Mouse (Mus musculus): Measurements from ENCODE around the gene Dhx29. TPM values are rescaled to one million over a fixed set of nuclear protein-coding genes. Genes with fewer than 3 reads are reported as not detected.

Dhx29 gene
- total and polyA plus RNA-seq, 3 experiments, result 13.0 to 25.1 (median 21.1) TPM

- Histone ChIP-seq H3K4me2 (ENCODE audit: insufficient read depth, low read depth, poor library complexity, severe bottlenecking) (no peak overlapping the region), H3K36me3 (replicated peaks in 1 of 2; ENCODE audit: control insufficient read depth in 1 of 2, insufficient read depth in 1 of 2, low read length in 1 of 2) (no peaks in the 10 kb centered on the region), H3K27ac (ENCODE audit: insufficient read depth, low read depth) (no peak overlapping the region), H3K9ac (ENCODE audit: insufficient read depth, low read depth) (no peak overlapping the region), H3K4me1 (ENCODE audit: control insufficient read depth in 1 of 2, insufficient read depth in 2 of 2) (peaks cover 3 to 28% of the 10 kb centered on the region in 2 experiments; a peak in 3 of 4 replicates), H3K79me2 (replicated peaks; ENCODE audit: control insufficient read depth, extremely low read depth, insufficient read depth, poor library complexity, severe bottlenecking) (no peaks in the 10 kb centered on the region), H3K4me3 (replicated peaks in 1 of 3; ENCODE audit: low read depth in 2 of 3, low read length in 2 of 3, poor library complexity in 1 of 3) (no peak overlapping the region), H3K9me3 (replicated peaks; ENCODE audit: low read length) (no peaks in the 10 kb centered on the region), H3K27me3 (replicated peaks) (peaks cover 84% of the 10 kb centered on the region)
- TF ChIP-seq NRF1 (IDR thresholded peaks at IDR 0.05; ENCODE audit: low read depth, low read length), result no peak
- TF ChIP-seq IRF4 (IDR thresholded peaks at IDR 0.05; ENCODE audit: low read depth, low read length), result no peak
- TF ChIP-seq SMC3 (IDR thresholded peaks at IDR 0.05; ENCODE audit: low read depth, low read length), result no peak
- TF ChIP-seq E2F4 (IDR thresholded peaks at IDR 0.05; ENCODE audit: insufficient replicate concordance, low read depth, low read length), result no peak
- no peak for TF ChIP-seq SIN3A (IDR thresholded peaks at IDR 0.05; ENCODE audit: low read length)
- no peak for TF ChIP-seq MAFK (IDR thresholded peaks at IDR 0.05; ENCODE audit: insufficient replicate concordance, low read length)
- TF ChIP-seq POLR2A (IDR thresholded peaks at IDR 0.05; ENCODE audit: low read depth, low read length), result no peak
- TF ChIP-seq MEF2A (IDR thresholded peaks at IDR 0.05; ENCODE audit: borderline replicate concordance, low read depth, low read length), result no peak
- no peak for TF ChIP-seq USF2 (conservative IDR thresholded peaks at IDR 0.05; ENCODE audit: low read depth, low read length)
- TF ChIP-seq ZKSCAN1 (IDR thresholded peaks at IDR 0.05; ENCODE audit: borderline replicate concordance, low read depth, low read length), result no peak
- DNase-seq (ENCODE audit: extremely low read depth), result no peak
- in situ Hi-C loops (cut with MboI; ENCODE audit: low pct_ligation_motif_present, low pct_unique_long_range_greater_than_20kb, low sequenced_read_pairs), result loop anchor here (5.0 kb wide), 1 partner anchor 43 kb away; no protein-coding TSS in a partner anchor
- dilution Hi-C loops (cut with MboI; ENCODE audit: extremely low pct_ligation_motif_present, extremely low pct_unique_long_range_greater_than_20kb, low sequenced_read_pairs), result no loop called here
Observed at GRCm38 (mm10) chr13:112989541-112989940, 62.3 kb downstream of the Dhx29 start.

DNA sequence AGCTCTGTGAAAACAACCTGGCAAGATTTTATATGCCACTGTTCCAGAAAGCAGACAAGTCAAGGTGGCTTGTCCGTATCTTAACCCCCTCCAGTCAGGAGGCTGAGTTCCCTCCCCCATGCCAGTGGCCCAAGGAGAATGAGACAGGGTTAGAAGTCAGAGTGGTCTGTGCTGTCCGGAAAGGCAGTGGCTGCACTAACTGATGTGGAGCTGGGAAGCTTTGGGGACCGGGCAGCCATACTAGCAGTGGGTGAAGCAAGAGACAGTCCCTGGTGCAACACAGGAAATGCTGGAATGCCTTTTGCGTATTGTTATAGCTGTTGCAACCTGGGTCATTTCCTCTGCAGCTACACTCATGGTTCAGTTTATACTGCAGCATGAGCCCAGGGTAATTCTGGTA, 63.1 kb downstream of the Dhx29 start:
- TF ChIP-seq CHD1 (IDR thresholded peaks at IDR 0.05; ENCODE audit: low read depth, low read length) (no peak), EP300 (IDR thresholded peaks at IDR 0.05; ENCODE audit: low read length) (no peak), TCF12 (IDR thresholded peaks at IDR 0.05; ENCODE audit: low read depth, low read length) (no peak), MAX (IDR thresholded peaks at IDR 0.05; ENCODE audit: low read length) (no peak), POLR2AphosphoS2 (IDR thresholded peaks at IDR 0.05; ENCODE audit: low read depth, low read length) (no peak), NELFE (IDR thresholded peaks at IDR 0.05; ENCODE audit: low read depth, low read length) (no peak), UBTF (IDR thresholded peaks at IDR 0.05; ENCODE audit: low read depth, low read length) (no peak), MYC (IDR thresholded peaks at IDR 0.05; ENCODE audit: low read depth, low read length) (no peak), POLR2A (IDR thresholded peaks at IDR 0.05; ENCODE audit: low read depth, low read length) (no peak), ELF1 (IDR thresholded peaks at IDR 0.05; ENCODE audit: low read depth, low read length) (no peak), USF1 (IDR thresholded peaks at IDR 0.05; ENCODE audit: low read depth, low read length) (no peak), ETS1 (conservative IDR thresholded peaks at IDR 0.05; ENCODE audit: low read depth, low read length) (no peak), TBP (conservative IDR thresholded peaks at IDR 0.05; ENCODE audit: low read depth, low read length) (no peak), CHD2 (IDR thresholded peaks at IDR 0.05; ENCODE audit: low read length) (no peak), KAT2A (IDR thresholded peaks at IDR 0.05; ENCODE audit: insufficient replicate concordance, low read length) (no peak), SMC3 (IDR thresholded peaks at IDR 0.05; ENCODE audit: low read depth, low read length) (no peak), HCFC1 (IDR thresholded peaks at IDR 0.05; ENCODE audit: low read depth, low read length) (no peak), SIN3A (IDR thresholded peaks at IDR 0.05; ENCODE audit: low read length) (no peak)
- Histone ChIP-seq H3K4me1 (ENCODE audit: control insufficient read depth in 1 of 2, insufficient read depth in 2 of 2) (peaks cover 3 to 35% of the 10 kb centered on the region in 2 experiments; a peak in 3 of 4 replicates), H3K4me2 (ENCODE audit: insufficient read depth, low read depth, poor library complexity, severe bottlenecking) (no peak overlapping the region), H3K79me2 (replicated peaks; ENCODE audit: control insufficient read depth, extremely low read depth, insufficient read depth, poor library complexity, severe bottlenecking) (no peaks in the 10 kb centered on the region), H3K9ac (ENCODE audit: insufficient read depth, low read depth) (no peak overlapping the region), H3K9me3 (replicated peaks; ENCODE audit: low read length) (no peaks in the 10 kb centered on the region), H3K4me3 (replicated peaks in 1 of 3; ENCODE audit: low read depth in 2 of 3, low read length in 2 of 3, poor library complexity in 1 of 3) (no peak overlapping the region), H3K27ac (ENCODE audit: insufficient read depth, low read depth) (no peak overlapping the region), H3K27me3 (replicated peaks) (peaks cover 90% of the 10 kb centered on the region), H3K36me3 (replicated peaks in 1 of 2; ENCODE audit: control insufficient read depth in 1 of 2, insufficient read depth in 1 of 2, low read length in 1 of 2) (no peaks in the 10 kb centered on the region)
- DNase-seq (ENCODE audit: extremely low read depth), result no peak
- in situ Hi-C loops (cut with MboI; ENCODE audit: low pct_ligation_motif_present, low pct_unique_long_range_greater_than_20kb, low sequenced_read_pairs) (no loop called here), dilution Hi-C loops (cut with MboI; ENCODE audit: extremely low pct_ligation_motif_present, extremely low pct_unique_long_range_greater_than_20kb, low sequenced_read_pairs) (no loop called here)

All from CH12.LX (cell line).